Mouse (Mus musculus) frontal cortex, postnatal 10 days (tissue): ENCODE data around the gene Gm29094.
"Not testable (repeated sequence)": the region's sequence is repeated elsewhere in the genome, so short reads cannot be mapped to it uniquely, and the experiment has no call there.

Experiments
- DNase-seq, 2 experiments: peaks; one replicate each; pipeline ENCODE4 v3.0.0; 2022; ENCODE audit warnings: low spot score in 2 of 2, mixed read lengths in 1 of 2

Gm29094 gene

DNA sequence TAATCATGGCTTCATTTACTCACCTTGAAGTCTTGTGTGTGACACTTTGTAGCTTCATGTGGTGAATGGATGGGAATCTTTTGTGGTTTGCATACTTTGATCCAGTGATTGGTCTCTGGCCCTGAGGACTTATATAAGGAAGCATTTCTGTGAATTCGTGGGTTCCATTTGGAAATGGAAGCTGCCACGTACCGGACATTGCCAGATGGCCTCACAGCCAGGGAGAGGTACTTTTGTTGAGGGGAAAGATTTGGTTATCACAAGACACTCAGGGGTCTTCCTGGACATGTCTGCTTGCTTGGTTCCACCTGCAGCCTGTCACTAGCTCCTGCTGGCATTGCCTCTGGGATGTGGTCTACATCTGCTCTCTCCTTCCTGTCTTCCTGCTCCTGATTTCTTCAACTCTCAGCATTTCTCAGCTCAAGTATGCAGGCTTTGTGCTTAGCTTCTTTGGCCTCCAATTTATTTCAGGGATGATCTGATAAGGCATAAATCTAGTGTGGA lies 41.4 kb downstream of the Gm29094 start:
- DNase-seq = not testable (repeated sequence)

DNA sequence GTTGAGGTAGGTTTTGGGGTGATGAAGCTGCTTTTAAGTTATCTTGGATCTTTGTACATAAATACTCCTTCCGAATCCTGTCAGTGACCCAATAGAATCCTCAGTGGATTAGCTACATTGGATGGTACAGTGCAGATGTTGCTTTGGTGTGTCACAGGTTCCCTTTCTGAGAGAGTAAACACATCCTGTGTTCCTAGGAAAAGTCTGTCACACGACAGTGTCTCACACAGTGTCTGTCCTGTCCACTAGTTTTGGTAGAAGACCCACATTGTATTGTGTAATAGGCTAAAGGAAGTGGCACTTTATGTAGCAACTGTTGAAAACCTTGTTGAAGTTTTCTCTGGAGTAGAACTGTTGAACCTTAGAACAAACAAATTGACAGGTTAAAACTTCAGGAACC lies 54.2 kb downstream of the Gm29094 start:
- DNase-seq = no peak

DNA sequence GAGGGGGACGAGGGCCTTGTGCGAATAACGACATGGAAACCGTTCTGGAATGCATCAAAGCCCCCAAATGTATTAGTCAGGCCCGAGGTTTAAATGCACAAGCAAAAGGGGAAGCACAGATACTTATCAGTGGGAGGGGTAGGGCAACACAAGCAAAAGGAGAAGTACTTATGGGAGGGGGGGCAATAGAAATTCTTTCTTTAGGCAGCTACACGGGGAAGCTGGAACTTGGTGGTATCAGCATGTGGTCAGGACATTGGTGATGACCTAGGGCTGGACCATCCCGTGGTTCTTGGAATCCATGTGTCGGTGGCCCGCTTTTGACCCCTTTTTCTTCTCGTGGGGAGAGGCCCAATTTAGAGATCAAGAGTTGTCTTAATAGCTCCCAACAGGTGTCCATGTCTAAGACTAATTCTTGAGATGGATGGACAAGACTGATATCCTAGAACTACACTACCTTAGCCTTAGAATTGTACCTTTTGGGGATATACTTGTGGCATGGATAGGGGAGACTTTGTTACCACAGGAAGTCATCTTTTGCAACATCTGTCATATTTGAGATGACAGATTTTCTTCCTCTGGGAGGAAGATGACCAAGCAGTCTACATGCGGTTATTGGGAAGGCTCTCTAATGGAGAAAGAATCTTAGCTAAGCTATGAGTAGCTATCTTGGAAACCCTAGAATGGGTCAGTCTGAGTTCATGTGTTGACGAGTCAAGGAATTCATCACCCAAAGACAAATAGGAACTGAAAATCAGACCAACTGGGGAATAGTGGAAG lies 57.6 kb downstream of the Gm29094 start:
- no peak for DNase-seq

DNA sequence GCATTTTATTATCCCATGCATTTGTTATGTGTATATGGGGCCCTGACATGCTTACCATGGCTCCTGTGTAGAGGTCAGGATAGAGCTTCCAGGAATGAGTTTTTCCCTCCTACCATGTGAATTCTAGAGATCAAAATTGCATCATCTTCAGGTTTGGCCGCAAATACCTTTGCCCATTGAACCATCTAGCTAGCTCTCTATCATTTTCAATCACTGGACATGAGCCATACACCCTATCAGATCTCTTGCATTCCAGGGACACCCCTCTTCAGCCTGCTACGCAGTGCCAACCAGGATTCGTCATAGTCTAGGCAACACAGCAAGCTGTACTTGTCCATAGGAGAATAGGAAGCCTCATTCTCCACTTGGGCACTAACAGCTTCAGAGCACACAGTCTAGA lies 64.8 kb downstream of the Gm29094 start:
- no peak for DNase-seq

DNA sequence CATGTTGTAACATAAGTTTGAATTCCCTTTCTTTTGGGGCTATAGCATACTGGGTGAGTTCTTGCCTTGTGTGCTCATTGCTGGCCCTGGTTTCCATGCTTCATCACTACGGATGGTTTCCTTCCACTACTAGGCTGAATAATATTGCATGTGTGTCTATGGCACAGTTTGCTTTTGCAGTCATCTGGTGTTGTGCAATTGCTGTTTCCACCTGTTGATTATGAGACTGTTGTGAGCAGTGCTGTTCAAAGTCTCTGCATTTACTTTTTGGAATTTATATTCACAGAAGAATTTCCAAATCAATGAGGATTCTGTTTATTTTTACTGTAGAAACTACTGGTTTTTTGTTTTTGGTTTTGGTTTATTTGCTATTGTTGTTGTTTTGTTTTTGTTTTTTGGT lies 65.4 kb downstream of the Gm29094 start:
- DNase-seq = no peak
